Mouse (Mus musculus) left cerebral cortex, adult 18-20 months (tissue): Measurements from ENCODE around the gene Fitm2. TPM values are rescaled to one million over a fixed set of nuclear protein-coding genes. Genes with fewer than 3 reads are reported as not detected.
"Not testable (repeated sequence)": the region's sequence is repeated elsewhere in the genome, so short reads cannot be mapped to it uniquely, and the experiment has no call there.

ENCODE experiments used
- DNase-seq, 2 experiments: peaks; one replicate each; pipeline ENCODE4 v3.0.0; 2021 to 2022; ENCODE audit warnings: low spot score in 2 of 2, mixed read lengths in 1 of 2
- total RNA-seq, 2 experiments: library from RNA; stranded (reverse); gene quantifications; 2 replicates each; pipeline ENCODE4 v1.2.3; 2021

Gene Fitm2
- total RNA-seq, 2 experiments from 2014 or later = 20.1 to 20.8 TPM

DNA sequence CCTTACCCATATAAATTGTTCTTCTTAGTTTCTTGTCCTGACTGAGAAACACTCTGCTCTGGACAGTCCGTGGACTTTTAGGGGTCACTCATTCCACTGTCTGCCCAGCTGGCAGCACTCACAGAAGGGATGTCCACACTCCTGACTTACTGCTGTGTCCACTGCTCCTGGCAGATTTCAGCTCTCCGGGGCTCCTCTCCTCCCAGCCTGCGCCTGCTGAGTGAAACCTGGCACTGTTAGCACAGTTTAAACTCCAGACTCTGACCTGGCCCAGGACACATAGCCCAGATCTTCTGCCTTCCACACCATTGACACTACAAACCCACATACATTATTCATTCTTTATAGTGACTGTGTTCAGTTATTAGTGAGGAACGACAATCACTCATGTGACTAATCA lies 8.4 kb downstream of the Fitm2 start:
- DNase-seq = no peak

DNA sequence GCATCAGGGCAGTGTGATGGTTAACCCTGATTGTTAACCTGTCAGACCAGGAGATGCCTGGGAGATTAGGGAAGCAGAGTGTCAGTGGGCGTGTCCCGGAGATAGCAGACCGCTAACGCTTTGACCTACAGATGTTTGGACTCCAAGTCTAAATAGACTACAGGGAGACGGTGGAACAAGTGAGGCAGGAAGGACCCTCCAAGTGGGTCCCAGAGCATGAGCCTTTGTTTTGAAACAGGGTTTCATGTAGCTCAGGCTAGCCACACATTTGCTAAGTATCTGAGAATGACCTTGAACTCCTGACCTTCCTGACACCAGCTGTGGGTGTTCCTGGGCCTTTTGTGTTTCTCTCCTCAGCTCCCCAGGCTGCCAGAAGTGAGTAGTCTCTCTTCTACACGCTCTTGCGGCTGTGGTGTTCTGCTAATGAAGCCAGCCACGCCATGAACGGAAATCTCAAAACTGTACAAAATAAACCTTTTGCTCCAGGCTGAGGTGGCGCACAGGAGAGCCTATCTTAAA lies 9.1 kb downstream of the Fitm2 start:
- no peak for DNase-seq

DNA sequence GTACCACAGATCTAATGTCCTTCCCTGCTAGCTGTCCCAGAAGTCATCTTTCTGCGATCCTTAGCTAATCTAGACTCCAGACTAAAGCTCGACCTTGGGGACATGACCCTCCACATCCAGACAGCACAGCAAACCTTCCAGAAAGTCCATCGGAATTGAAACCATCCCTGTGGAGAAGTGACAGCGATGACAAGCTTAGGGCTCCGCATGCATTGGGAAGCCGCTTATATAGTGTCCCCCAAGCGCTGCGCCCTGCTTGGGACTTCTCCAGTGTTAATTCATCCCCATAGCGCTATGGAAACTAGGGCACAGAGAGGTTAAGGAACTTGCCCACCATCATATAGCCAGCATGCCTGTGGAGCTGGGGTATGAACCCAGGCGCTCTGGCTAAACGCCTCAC lies 9.6 kb downstream of the Fitm2 start:
- no peak for DNase-seq

DNA sequence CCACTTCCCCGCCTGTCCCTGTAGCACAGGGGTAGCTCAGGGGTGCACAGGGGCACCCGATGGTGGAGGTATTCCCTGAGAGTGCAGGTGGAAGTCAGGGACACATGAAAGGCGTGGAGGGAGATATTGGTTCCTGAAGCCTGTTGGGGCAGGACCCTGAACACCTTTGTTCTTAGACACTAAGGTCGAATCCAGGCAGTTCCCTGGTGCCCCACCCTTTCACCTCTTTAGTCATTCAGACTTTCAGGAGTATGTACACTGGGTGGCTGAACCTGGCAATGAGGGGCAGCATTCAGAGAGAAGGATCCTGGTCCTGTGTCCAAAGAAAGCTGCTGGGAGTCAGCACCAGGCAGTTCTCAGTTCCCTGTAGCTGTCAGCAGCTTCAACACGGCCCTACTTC lies 10.0 kb downstream of the Fitm2 start:
- no peak for DNase-seq

DNA sequence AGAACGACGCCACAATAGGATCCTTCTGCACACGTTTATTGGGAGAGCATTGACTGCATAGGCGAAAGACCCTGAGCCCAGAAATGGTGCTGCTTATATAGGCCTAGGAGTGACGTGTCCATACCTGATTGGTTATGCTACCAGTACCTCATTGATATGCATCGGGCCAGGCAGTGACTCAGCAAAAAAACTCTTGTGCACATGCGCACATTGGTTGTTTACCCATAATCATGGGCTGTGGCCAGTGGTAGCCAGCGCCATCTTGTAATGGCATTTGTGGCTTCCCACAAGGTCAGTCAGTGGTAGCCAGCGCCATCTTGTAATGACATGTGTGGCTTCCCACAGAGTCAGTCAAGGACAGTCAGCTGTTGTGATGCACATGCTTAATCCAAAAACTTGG lies 11.1 kb downstream of the Fitm2 start:
- DNase-seq = not testable (repeated sequence)

DNA sequence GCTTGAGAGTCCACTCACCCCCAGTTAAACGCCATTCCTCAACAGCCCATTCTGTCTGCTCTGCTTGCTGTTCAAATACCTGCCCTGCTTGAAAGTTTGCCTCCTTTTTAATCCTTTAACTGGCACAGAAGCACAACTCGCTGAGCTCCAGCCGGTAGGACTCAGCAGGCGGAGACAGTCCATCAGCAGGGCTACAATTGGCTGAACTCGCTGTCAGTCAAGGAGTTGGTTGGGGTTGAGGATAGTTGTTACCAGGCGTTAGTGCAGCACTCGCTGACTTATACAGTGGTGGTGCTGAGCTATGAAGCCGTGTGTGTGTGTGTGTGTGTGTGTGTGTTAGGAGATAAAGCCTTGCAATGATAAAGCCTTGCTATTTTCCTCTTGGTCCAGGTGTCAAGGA lies 11.8 kb downstream of the Fitm2 start:
- no peak for DNase-seq

DNA sequence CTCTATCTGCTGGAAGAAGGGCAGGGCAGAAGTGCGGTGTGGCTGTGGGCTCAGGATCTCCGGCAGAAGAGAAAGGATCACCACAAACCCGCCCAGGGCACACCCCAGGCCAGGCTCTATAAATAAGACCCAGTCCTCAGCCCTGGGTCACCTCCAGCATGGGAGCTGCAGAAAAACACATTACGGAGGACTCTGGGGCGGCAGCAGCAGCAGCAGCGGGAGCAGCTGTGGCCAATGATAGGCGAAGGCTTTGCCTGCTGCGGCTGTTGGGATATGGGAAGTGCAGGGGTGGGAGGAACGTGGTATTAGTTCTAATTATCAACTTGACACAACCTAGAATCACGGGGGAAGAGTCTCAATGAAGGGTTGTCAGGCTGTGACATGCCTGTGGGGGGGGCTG lies 13.0 kb downstream of the Fitm2 start:
- no peak for DNase-seq

DNA sequence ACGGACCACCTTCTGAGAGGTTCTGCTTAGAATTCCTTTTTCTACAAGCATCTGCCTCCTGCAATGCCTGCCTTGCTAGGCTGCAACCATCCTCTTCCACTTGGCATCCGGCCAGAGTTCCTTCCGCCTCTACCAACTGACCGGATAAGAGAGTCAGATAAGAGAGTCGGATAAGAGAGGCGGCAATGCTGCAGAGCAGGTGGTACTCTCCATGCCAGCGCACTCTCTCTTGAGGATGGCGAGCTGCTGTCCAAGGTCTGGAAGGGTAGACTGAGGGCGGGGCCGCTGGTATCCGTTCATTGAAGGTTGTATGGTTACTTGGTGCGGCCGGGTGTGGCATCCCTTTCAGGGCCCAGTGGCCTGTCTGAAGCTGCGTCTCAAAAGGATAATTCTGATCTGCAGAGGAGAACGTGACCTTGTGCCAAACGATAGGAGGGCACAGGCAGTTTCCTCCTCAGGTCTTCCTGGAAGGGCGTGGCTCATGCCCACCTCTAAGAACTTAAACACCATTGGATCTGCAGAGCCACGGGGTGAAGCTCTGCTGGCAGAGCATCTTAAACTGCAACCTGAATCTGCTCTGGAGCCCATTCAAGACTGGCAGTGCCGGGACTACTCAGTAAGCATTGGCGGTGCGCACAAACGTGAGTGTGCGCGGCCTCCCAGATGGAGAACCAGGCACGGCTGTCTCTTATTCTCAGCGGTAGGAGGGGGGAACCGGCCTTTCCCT lies 13.7 kb downstream of the Fitm2 start:
- DNase-seq = no peak

DNA sequence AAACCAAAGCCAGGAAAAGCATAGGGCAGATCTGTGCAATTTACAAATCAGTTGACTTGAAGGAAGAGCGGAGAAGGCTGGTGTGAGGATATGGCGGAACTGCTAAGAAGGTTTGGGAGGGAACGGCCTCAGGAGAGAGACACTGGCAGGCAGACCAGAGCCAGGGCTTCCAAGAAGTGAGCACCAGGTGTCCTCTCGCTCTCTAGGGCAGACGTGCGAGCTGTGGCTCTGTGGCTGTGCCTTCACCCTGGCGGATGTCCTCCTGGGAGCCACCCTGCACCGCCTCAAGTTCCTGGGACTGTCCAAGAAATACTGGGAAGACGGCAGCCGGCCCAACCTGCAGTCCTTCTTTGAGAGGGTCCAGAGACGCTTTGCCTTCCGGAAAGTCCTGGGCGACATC lies 19.1 kb downstream of the Fitm2 start:
- DNase-seq = no peak

DNA sequence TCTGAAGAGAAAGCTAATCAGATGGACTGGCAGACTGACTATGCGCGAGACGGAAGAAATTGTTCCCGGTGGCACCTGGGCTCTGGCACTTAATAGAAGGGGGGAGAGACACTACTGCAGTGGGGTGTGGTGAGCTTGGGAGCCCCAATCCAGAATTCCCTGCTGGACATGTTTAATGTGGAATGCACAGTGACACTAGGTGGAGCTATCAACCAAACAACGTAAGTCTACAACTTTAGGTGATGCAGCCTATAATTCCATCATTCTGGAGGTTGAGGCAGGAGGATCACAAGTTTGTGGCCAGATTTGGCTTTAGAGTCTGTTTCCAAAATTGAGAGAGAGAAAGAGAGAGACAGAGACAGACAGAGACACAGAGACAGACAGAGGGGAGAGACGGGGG lies 19.7 kb downstream of the Fitm2 start:
- DNase-seq = no peak

DNA sequence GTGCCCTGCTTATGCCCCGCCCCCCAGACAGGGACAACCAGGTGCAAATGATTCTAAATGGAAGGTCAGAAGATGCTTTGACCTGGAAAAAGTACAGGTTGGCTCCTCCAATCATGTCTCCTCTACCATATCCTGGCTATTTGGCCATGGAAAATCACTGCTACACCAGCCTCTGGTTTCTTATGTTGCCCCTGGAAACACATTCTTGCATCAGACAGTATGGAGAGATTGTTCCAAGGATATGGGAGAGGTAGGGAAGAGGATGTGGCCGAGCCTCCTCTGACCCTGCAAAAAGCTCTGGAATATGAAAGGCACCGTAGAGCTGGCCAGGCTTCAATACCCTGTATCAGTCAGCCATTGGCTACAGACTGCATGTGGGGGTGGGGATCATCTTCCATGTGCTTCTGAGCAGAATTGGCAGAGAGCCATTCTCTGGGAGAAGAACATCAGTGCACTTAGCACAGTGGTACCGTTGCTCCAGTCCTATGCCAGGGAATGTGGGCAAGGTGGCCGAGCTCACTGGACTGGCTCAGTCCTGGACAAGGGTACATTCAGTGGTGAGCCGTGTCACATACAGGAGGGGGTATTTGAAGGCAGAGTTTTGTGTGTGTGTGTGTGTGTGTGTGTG lies 21.6 kb downstream of the Fitm2 start:
- peak; percentile 48 to 54 for DNase-seq

DNA sequence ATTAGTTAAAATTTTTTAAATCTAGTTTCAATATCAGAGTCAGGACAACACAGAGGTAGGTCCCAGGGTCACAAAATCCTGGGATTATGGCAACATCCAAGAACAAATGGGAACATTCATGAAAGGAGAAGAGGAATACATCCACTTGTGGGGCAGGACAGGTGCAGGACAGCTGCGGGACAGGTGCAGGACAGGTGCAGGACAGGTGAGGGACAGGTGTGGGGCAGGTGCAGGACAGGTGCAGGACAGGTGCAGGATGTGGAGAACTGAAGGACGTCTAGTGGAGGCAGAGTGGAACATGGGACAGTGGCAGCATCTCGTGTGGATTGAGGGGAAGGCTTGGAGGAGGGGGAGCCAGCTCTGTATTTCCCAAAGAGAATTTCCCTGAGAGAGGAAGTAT lies 23.2 kb downstream of the Fitm2 start:
- DNase-seq = no peak

DNA sequence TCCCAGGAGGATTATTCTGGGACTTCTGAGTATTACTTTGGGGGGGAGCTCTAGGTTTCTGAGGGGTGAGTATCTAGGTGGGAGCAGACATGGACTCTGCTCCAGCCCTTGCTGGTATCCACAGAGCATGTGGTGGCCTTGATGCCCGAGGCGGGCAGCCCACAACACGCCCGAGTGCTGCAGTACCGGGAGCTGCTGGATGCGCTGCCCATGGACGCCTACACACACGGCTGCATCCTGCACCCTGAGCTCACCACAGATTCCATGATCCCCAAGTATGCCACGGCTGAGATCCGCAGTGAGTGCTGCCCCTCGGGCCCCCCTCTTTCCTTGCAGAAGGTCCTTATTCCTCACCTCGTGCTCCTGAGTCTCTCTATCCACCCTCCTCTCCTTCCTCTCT lies 25.1 kb downstream of the Fitm2 start:
- peak in 1 of 2 experiments; percentile 65 for DNase-seq

DNA sequence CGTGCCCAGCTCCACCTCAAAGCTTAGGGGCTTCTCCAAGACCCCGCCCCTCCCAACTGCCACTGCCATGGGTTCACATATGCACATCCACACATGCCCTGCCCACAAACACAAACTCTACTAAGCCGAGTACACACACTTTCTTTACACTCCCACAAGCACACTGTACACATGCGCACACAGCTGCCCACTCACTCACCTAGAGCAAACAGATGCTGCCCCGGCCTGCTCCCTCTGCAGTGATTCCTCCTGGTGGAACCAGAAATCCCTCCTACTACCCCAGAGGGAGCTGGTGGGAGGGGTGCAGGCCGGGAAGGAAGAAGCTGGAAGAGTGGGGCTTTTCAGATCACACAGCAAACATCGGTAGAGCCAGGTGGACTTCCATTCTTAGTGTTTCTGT lies 28.4 kb downstream of the Fitm2 start:
- peak; percentile 20 to 39 for DNase-seq

DNA sequence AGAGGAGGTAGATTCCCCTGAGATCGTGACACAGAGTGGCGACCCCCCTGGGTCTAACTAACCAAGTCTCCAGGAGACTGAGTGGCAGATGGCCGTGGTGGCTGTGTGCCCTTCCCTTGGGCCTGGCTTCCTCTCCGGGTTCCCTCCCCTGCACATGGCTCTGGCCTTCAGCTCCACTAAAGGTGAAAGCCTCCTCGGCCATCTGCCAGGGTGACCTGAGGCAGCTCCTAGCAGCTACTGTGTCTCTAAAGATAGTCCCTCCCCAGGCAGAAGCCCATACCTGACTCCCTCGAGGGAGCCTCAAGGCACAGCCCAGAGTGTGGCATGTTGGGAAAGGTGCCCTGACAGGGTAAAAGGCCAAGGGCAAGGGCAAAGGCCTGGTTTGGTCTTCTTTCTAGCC lies 28.9 kb downstream of the Fitm2 start:
- DNase-seq = no peak

DNA sequence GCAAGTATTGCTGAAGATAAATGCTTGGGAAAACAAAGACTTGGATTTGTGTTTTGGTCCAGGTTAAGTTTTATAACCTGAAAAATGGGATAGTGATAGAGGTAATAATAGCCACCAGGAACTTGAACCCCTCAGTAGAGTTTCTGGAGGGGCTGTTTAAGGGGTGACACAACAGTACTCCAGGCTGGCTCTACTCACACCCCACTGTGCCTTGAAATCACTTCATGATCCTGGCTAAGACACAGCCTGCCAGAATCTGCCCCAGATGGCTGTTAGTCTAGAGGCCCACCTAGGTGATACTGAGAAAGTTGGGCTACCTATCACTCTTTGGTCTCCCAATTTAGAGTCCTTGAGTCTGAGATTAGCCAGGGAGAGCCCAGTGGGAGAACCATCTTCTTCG lies 32.9 kb downstream of the Fitm2 start:
- DNase-seq = no peak

DNA sequence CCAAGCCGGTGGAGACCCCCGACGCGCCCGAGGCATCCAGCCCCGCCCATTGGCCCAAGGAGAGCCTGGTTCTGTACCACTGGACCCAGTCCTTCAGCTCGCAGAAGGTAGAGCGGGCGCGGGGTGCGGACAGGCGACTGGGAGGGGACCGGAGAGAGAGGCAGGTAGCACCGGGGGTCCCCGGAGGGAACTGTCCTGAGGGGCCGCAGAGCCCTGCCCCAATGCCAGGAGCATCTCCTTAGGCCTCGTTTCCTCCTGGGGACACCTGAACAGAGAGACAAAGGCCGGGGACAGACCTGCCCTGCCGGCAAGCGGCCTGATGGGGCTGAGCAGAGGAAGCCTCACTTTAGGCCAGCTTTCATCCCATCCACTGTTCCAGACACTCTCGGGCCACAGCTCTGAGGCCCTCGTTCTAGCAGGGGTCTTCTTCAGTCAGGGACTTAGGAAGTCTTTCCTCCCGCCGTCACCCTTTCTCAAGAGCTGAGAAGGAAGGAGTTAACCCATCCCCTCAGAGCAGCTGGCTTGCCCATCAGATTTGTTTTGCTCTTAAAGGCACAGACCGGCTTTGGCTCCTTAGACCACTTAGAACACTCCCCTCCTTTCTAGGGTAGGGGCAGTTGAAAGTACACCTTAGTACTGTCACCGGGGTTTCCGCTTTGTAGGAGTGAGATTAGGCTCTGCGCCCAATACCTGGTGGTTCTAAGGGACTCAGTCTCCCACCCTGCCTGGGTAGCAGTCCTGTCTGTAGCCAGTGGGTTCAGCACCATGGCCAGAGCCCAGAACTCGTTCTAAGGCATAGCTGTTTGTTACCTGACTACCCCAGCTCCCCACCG lies 33.6 kb downstream of the Fitm2 start:
- DNase-seq = peak in 1 of 2 experiments; percentile 43

DNA sequence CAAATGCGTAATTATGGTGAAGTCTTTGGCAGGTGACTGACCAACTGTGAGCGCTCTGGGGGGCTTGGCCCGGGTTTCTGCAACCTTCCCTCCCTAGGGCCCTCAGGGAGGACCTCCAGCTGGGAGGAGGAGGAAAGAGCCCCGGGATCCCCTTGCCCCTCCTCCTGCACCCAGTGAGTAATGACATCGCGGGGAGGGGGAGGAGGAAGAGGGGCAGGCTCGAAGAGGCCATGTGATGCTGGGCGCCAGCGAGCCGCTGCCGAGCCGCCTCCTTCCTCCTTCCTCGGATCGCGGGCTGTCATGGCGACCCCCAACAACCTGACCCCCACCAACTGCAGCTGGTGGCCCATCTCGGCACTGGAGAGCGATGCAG lies 34.2 kb downstream of the Fitm2 start, which contains the start of gene Gdap1l1:
Gdap1l1 (plus strand) TSS at position 231 of the 373 bp plus-strand sequence.
- peak; percentile 80 to 84 for DNase-seq

DNA sequence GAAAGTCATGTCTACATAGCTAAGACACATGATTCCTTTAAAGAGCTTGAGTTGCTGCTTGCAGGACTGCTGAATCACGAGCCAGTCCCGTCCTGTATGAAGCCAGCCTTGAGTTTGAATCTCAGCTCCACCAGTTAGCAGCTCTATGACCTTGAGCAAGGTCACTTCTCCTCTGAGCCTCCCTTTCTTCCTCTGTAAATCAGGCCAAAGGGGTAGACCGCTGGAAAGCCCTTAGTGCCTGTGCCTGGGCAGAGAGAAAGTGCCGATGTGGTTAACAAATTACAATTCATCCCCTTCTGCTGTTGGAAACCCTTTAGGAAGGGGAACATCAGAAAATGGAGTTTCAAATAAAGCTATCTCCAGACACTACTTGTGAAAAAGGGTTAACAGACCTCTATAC lies 34.6 kb downstream of the Fitm2 start:
- no peak for DNase-seq

DNA sequence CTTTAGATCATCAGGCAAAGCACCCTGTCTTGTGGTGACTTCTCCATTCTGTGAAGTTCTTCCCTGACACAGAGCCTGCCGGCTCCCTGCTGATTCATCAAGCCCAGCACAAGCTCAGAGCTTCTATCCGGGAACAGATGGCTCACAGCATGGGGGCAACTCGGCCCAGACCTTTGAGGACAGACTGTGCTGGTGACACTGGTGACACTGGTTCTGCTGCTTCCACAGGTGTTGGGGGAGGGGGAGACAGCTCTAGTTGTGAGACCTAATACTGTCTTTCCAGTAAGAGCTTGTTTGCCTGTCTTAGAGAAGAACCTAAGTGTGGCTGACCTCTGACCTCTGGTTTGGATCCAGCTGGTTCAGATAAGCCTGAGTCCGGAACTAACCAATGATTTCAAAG lies 38.5 kb downstream of the Fitm2 start:
- DNase-seq = no peak

DNA sequence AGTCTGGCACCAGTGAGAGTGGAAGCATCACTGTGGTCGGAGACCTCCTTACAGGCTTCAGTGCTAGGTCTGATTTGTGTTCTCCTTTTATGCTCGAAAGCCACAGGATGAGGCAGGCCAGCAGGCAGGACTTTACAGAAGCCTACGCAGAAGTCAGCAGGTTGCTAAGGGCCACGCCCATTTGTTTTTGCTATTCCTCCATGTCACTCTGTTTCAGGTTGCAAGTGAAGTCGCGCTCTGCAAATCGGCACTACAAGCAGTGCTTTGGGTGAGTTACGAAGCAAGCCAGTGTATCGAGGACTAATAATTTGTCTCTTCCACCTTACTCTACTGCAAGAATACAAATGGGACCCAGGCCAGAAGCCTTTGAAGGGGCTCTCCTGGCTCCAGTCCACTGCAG lies 41.1 kb downstream of the Fitm2 start:
- no peak for DNase-seq
